Mouse (Mus musculus): ENCODE results near the gene Fam83f. TPM values are rescaled to one million over a fixed set of nuclear protein-coding genes. Genes with fewer than 3 reads are reported as not detected.

The Fam83f gene
- polyA plus RNA-seq, 1 experiment from 2014 or later: 6.3 TPM

DNA sequence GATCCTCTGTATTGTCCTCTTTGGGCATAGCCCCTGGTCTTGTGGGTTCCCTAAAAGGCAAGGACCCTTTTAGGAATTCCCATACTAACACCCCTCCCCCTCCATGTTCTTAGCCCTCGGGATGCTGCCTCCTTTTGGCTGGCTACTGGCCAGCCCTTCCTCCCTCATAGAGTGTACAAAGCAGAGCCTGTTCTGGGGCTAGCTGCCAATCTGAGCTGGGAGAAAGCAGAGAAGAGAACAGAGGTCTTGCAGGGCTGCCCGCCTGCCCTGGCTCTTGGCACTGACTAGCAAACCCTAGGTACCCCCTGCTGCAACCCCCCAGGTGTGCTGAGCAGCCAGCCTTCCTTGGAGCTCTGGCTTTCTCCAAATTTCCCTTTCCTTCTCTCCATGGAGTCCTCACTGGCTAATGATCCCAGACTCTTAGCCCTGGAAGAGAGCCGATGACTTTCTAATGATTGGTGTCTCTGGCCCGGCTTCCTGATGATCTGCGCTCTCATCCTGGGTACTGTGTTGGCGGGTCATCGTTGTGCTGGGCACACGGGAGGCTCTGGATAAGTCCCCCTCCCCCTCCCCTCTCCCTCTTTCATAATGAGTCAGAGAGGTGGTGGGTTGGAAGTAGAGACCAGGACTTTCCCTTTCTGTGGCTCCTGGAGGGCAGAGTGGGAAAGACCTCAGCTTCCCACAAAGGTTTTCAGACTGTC, 8.0 kb downstream of the Fam83f start:
- Histone ChIP-seq H3K9ac (ENCODE audit: low read length) (no peak overlapping the region), H3K4me1 (replicated peaks; ENCODE audit: control insufficient read depth, insufficient read depth, low read length) (peaks cover 13% of the 10 kb centered on the region), H3K4me3 (ENCODE audit: low read depth, low read length) (no peak overlapping the region), H3K9me3 (ENCODE audit: control insufficient read depth, low read length) (no peaks in the 10 kb centered on the region), H3K4me2 (ENCODE audit: low read length) (no peak overlapping the region), H3K36me3 (ENCODE audit: control insufficient read depth, insufficient read depth, low read length) (no peaks in the 10 kb centered on the region), H3K27me3 (replicated peaks; ENCODE audit: control insufficient read depth, insufficient read depth, low read length) (no peaks in the 10 kb centered on the region), H3K27ac (ENCODE audit: low read depth) (no peak overlapping the region)
- WGBS: 43% methylated on average over 8 of the region's 8 CpGs
- DNase-seq (ENCODE audit: low spot score) (no peak), ATAC-seq (replicated peaks; ENCODE audit: low FRiP score, low TSS enrichment, low read depth) (no peak)

DNA sequence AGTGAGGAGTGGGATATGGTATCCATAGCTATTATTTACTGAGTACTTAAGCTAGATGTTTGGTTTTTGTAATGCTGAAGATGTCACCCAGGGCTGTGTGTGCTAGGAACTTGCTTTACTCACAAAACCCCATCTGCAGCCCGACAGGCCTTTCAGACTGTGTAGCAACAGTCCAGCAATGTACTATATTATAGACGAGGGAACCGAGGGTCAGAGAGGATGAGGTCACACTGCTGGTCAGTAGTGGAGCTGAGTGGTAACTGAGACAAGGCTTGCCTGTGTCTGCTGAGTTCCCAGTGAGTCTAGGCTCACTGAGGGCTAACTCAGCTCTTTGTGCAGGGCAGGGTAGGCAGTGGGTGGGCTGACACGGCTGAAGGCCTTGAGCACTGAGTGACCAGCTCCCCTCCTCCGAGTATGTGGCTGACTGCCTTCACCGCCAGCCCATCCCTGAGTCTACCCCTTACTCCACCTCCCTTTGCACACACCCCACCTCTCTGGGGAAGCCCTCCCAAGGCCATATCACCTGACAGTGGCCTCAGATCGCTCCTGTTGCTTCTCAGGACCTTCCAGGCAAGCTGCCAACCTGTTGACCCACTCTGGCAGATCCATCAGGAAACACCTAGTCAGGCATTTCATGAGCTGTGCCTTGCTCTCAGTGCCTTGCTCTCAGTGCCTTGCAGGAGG, 8.8 kb downstream of the Fam83f start:
- peaks cover 13% of the 10 kb centered on the region for H3K4me1 ChIP-seq (replicated peaks; ENCODE audit: control insufficient read depth, insufficient read depth, low read length)
- H3K9me3 ChIP-seq (ENCODE audit: control insufficient read depth, low read length): no peaks in the 10 kb centered on the region
- no peak for ATAC-seq (replicated peaks; ENCODE audit: low FRiP score, low TSS enrichment, low read depth)
- no peak overlapping the region for H3K4me2 ChIP-seq (ENCODE audit: low read length)
- H3K9ac ChIP-seq (ENCODE audit: low read length): no peak overlapping the region
- H3K4me3 ChIP-seq (ENCODE audit: low read depth, low read length): no peak overlapping the region
- no peak overlapping the region for H3K27ac ChIP-seq (ENCODE audit: low read depth)
- no peak for DNase-seq (ENCODE audit: low spot score)
- H3K27me3 ChIP-seq (replicated peaks; ENCODE audit: control insufficient read depth, insufficient read depth, low read length): no peaks in the 10 kb centered on the region
- WGBS: 50% methylated on average over 7 of the region's 7 CpGs
- no peaks in the 10 kb centered on the region for H3K36me3 ChIP-seq (ENCODE audit: control insufficient read depth, insufficient read depth, low read length)

GRCm38 (mm10) chr15:80681466-80681881, 9.8 kb downstream of the Fam83f start:
- Histone ChIP-seq H3K9ac (ENCODE audit: low read length) (no peak overlapping the region), H3K4me1 (replicated peaks; ENCODE audit: control insufficient read depth, insufficient read depth, low read length) (peaks cover 13% of the 10 kb centered on the region), H3K9me3 (ENCODE audit: control insufficient read depth, low read length) (no peaks in the 10 kb centered on the region), H3K27ac (ENCODE audit: low read depth) (no peak overlapping the region), H3K27me3 (replicated peaks; ENCODE audit: control insufficient read depth, insufficient read depth, low read length) (no peaks in the 10 kb centered on the region), H3K36me3 (ENCODE audit: control insufficient read depth, insufficient read depth, low read length) (no peaks in the 10 kb centered on the region), H3K4me2 (ENCODE audit: low read length) (no peak overlapping the region), H3K4me3 (ENCODE audit: low read depth, low read length) (no peak overlapping the region)
- DNase-seq (ENCODE audit: low spot score) (no peak), ATAC-seq (replicated peaks; ENCODE audit: low FRiP score, low TSS enrichment, low read depth) (no peak)
- 79% methylated on average over 4 of the region's 4 CpGs for WGBS

GRCm38 (mm10) chr15:80682343-80682742, 10.7 kb downstream of the Fam83f start:
- WGBS: 84% methylated on average over 8 of the region's 8 CpGs
- ATAC-seq (replicated peaks; ENCODE audit: low FRiP score, low TSS enrichment, low read depth): no peak
- Histone ChIP-seq H3K9ac (ENCODE audit: low read length) (no peak overlapping the region), H3K4me2 (ENCODE audit: low read length) (no peak overlapping the region), H3K9me3 (ENCODE audit: control insufficient read depth, low read length) (no peaks in the 10 kb centered on the region), H3K27ac (ENCODE audit: low read depth) (no peak overlapping the region), H3K27me3 (replicated peaks; ENCODE audit: control insufficient read depth, insufficient read depth, low read length) (no peaks in the 10 kb centered on the region), H3K4me3 (ENCODE audit: low read depth, low read length) (no peak overlapping the region), H3K36me3 (ENCODE audit: control insufficient read depth, insufficient read depth, low read length) (no peaks in the 10 kb centered on the region), H3K4me1 (replicated peaks; ENCODE audit: control insufficient read depth, insufficient read depth, low read length) (peaks cover 13% of the 10 kb centered on the region)
- no peak for DNase-seq (ENCODE audit: low spot score)

DNA sequence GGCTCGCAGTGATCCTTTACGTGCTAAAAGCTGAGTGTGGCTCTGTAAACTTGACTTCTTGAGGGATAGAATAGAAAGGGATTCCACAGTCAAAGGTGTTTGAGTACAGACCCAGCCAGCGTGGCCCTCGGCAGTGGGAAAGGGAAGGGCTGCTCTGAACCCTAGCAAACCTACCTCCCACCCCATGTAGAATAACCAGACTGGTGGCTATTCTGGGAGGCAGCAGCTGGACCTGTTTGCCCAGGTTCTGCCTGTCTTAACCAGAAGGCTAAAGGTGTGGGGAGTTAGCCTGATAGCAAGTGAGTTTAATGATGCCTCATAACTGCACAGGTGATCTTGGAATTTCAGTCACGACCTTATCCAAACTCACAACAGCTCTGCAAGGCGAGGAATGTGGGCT, 11.5 kb downstream of the Fam83f start:
- Histone ChIP-seq H3K4me3 (ENCODE audit: low read depth, low read length) (no peak overlapping the region), H3K4me2 (ENCODE audit: low read length) (no peak overlapping the region), H3K27ac (ENCODE audit: low read depth) (no peak overlapping the region), H3K27me3 (replicated peaks; ENCODE audit: control insufficient read depth, insufficient read depth, low read length) (no peaks in the 10 kb centered on the region), H3K4me1 (replicated peaks; ENCODE audit: control insufficient read depth, insufficient read depth, low read length) (peaks cover 13% of the 10 kb centered on the region), H3K9me3 (ENCODE audit: control insufficient read depth, low read length) (no peaks in the 10 kb centered on the region), H3K9ac (ENCODE audit: low read length) (no peak overlapping the region), H3K36me3 (ENCODE audit: control insufficient read depth, insufficient read depth, low read length) (no peaks in the 10 kb centered on the region)
- DNase-seq (ENCODE audit: low spot score) (no peak), ATAC-seq (replicated peaks; ENCODE audit: low FRiP score, low TSS enrichment, low read depth) (no peak)
- 66% methylated on average over 6 of the region's 6 CpGs for WGBS

- 73% methylated on average over 3 of the region's 3 CpGs for WGBS
- Histone ChIP-seq H3K27ac (ENCODE audit: low read depth) (no peak overlapping the region), H3K36me3 (ENCODE audit: control insufficient read depth, insufficient read depth, low read length) (no peaks in the 10 kb centered on the region), H3K9me3 (ENCODE audit: control insufficient read depth, low read length) (no peaks in the 10 kb centered on the region), H3K9ac (ENCODE audit: low read length) (no peak overlapping the region), H3K4me1 (replicated peaks; ENCODE audit: control insufficient read depth, insufficient read depth, low read length) (peaks cover 10% of the 10 kb centered on the region), H3K4me3 (ENCODE audit: low read depth, low read length) (no peak overlapping the region), H3K27me3 (replicated peaks; ENCODE audit: control insufficient read depth, insufficient read depth, low read length) (no peaks in the 10 kb centered on the region), H3K4me2 (ENCODE audit: low read length) (no peak overlapping the region)
- DNase-seq (ENCODE audit: low spot score) (no peak), ATAC-seq (replicated peaks; ENCODE audit: low FRiP score, low TSS enrichment, low read depth) (no peak)
Measured at GRCm38 (mm10) chr15:80683990-80684389, 12.3 kb downstream of the Fam83f start.

- H3K36me3 ChIP-seq (ENCODE audit: control insufficient read depth, insufficient read depth, low read length): no peaks in the 10 kb centered on the region
- no peak overlapping the region for H3K27ac ChIP-seq (ENCODE audit: low read depth)
- H3K27me3 ChIP-seq (replicated peaks; ENCODE audit: control insufficient read depth, insufficient read depth, low read length): no peaks in the 10 kb centered on the region
- no peak overlapping the region for H3K9ac ChIP-seq (ENCODE audit: low read length)
- 28% methylated on average over 8 of the region's 8 CpGs for WGBS
- peaks cover 6% of the 10 kb centered on the region for H3K4me1 ChIP-seq (replicated peaks; ENCODE audit: control insufficient read depth, insufficient read depth, low read length)
- H3K4me2 ChIP-seq (ENCODE audit: low read length): no peak overlapping the region
- no peak for DNase-seq (ENCODE audit: low spot score)
- no peak overlapping the region for H3K4me3 ChIP-seq (ENCODE audit: low read depth, low read length)
- no peak for ATAC-seq (replicated peaks; ENCODE audit: low FRiP score, low TSS enrichment, low read depth)
- H3K9me3 ChIP-seq (ENCODE audit: control insufficient read depth, low read length): no peaks in the 10 kb centered on the region
Measured at GRCm38 (mm10) chr15:80684786-80685602, 13.3 kb downstream of the Fam83f start.

DNA sequence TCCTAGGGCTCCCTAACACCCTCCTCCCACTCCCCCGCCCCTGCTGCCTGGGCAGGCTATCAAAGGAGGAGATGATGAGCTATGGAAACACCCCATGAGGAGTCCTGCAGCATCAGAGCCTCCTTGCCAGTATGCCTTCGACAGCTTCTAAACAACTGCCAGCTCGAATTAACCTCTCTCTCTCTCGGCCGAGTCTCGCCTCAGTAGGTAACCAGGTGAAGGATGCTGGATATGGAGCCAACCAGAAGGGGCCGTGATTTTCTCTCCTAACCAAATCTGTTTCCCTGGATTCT, 13.9 kb downstream of the Fam83f start:
- no peak for ATAC-seq (replicated peaks; ENCODE audit: low FRiP score, low TSS enrichment, low read depth)
- peaks cover 6% of the 10 kb centered on the region for H3K4me1 ChIP-seq (replicated peaks; ENCODE audit: control insufficient read depth, insufficient read depth, low read length)

More for the DNA sequence above, 13.9 kb downstream of the Fam83f start:
- Histone ChIP-seq H3K9ac (ENCODE audit: low read length) (no peak overlapping the region), H3K4me2 (ENCODE audit: low read length) (no peak overlapping the region), H3K9me3 (ENCODE audit: control insufficient read depth, low read length) (no peaks in the 10 kb centered on the region), H3K27me3 (replicated peaks; ENCODE audit: control insufficient read depth, insufficient read depth, low read length) (no peaks in the 10 kb centered on the region), H3K4me3 (ENCODE audit: low read depth, low read length) (no peak overlapping the region), H3K36me3 (ENCODE audit: control insufficient read depth, insufficient read depth, low read length) (no peaks in the 10 kb centered on the region), H3K27ac (ENCODE audit: low read depth) (no peak overlapping the region)
- WGBS: 44% methylated on average over 7 of the region's 7 CpGs
- no peak for DNase-seq (ENCODE audit: low spot score)
